Mouse (Mus musculus) v-Abl transformed pro-B cells (cell line): ENCODE measurements around the gene Tmc6.

ENCODE experiments used
- in situ Hi-C, 2 experiments: fragments of 400-800 bp; cut with MboI; formaldehyde crosslinking; loops; one replicate each; pipeline ENCODE4 v1.15.1; 2025; ENCODE audit not compliant: unreplicated experiment in 2 of 2

Tmc6 gene

GRCm38 (mm10) chr11:117762246-117762645, 19.8 kb downstream of the Tmc6 start:
- in situ Hi-C loops, result no loop called here

- in situ Hi-C loops, result no loop called here
Measured at GRCm38 (mm10) chr11:117761801-117762200, 20.2 kb downstream of the Tmc6 start.

- in situ Hi-C loops, result no loop called here
Measured at GRCm38 (mm10) chr11:117760374-117761119, 21.5 kb downstream of the Tmc6 start.

DNA sequence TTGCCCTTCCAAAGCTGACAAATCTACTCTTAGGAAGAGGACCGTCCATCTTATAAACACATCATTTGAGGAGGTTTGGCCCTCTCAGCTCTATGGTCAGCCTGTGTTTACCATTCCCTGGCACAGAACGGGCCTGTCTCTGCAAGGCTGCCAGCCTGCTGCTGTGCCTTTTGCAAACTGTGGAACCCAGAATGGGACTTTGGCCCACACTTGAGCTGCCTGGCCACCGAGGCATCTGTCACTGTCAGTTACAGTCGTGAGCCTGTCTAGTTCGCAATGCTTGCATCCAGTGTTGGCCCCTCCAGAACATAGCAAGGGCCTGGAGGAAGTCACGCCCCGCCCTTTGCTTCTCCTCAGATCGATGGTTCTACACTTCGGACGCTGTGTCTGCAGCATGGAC, 22.7 kb downstream of the Tmc6 start:
- in situ Hi-C loops, result no loop called here

- in situ Hi-C loops, result no loop called here
Measured at GRCm38 (mm10) chr11:117755891-117756290, 26.1 kb downstream of the Tmc6 start.

DNA sequence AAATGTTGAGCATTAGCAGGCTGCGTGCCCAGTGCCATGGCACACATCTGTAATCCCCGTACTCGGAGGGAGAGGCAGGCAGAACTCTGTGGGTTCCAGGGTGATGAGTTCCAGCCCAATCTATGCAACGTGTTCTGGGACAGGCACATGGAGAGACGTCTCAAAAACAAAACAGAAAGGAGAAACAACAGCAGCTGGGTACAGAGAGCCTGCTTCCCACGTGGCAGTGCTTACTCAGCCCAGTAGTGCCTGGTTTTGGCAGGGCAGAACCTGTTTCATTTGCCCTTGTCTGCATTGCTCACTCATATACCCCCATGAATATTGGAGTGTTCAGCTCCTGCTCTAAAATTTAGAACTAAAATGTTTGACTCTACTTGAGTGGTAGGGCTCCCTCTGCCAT, 30.5 kb downstream of the Tmc6 start:
- in situ Hi-C loops, result no loop called here

- in situ Hi-C loops, result no loop called here
Measured at GRCm38 (mm10) chr11:117749414-117749813, 32.6 kb downstream of the Tmc6 start.

GRCm38 (mm10) chr11:117748628-117749027, 33.4 kb downstream of the Tmc6 start:
- in situ Hi-C loops, result no loop called here

GRCm38 (mm10) chr11:117743454-117744030, 38.5 kb downstream of the Tmc6 start:
- in situ Hi-C loops, result no loop called here

DNA sequence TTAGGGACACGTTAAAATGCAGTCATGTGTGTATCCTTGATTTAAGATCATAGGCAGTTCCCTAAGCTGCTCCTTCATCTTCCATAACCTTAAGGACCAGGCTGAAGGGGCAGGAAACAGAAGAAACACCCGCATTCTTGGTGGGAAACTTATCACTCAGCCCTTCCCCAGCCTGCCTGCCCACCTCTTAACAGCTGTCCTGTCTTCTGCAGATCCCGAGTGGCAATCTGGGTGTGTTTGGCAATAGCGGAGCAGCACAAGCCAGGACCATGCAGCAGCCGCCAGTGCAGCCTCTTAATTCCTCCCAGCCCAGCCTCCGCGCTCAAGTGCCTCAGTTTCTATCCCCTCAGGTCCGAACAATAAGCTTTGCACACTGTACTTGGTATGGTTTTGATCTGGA, 39.3 kb downstream of the Tmc6 start:
- in situ Hi-C loops, result no loop called here

DNA sequence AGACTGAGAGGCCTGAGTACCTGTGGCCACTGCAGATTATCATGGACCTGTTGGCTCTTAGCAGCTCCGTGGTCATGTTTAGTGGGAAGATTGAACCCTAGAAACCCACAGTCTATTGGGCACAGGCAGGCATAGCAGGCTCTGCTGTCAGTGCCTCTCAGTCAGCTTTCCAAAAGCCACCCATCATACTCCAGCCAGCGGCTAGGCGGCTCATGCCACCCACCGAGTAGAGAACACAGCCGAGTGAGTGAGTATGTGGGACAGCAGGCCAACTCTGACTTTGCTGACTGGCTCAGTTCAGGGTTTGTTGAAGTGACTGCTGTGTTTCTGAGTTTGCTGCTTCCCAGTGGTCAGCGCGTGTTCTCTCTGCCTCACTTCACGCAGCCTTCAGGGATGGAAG, 39.8 kb downstream of the Tmc6 start:
- in situ Hi-C loops, result no loop called here

- in situ Hi-C loops, result no loop called here
Measured at GRCm38 (mm10) chr11:117741128-117741527, 40.9 kb downstream of the Tmc6 start.

DNA sequence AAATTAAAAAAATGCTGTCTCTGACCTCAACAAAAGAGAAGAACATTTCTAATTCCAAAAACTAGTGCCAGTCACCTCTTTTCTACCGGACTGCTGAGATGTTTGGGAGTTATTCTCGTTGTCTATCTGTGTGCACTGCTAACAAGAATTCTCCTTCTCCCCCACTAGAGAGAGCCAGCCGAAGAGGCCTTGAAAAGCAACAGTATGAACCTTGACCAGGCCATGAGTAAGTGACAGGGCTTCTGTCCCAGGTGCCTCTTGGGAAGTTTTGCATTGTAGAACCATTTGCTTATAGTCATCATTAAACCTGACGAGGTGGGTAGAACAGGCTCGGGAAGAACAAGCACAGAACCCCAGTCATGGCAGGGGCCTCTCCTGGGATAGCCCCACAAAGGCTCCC, 43.9 kb downstream of the Tmc6 start:
- in situ Hi-C loops, result no loop called here

DNA sequence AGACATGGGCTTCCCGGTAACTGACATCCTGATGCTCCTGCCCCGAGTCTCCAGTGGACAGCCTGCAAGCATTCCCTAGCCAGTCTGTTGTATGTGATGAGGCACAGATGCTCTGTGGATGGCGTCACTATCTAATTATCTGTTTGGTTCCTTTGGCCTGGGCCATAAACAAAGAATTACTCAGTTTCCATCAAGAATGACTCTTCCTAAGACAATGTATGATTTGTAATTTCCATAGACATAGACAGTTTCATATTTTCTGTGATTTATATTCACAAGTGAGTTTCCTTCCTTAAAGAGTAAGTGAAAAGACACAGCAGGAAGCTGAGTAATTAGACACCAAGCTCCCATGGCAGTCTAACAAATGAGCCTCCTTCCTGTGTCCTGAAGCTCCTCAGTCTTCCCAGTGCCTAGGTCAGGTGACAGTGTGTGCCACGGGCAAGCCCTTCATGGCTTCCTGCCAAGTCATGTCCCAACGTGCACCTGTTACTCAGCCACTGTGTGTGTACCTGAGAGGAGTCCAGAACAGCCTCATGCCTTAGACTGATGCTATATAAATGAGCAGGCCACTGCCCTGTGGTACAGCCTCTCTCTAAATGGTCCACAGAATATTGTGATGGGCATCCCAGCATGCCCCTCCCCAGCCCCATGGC, 45.8 kb downstream of the Tmc6 start:
- in situ Hi-C loops, result no loop called here

DNA sequence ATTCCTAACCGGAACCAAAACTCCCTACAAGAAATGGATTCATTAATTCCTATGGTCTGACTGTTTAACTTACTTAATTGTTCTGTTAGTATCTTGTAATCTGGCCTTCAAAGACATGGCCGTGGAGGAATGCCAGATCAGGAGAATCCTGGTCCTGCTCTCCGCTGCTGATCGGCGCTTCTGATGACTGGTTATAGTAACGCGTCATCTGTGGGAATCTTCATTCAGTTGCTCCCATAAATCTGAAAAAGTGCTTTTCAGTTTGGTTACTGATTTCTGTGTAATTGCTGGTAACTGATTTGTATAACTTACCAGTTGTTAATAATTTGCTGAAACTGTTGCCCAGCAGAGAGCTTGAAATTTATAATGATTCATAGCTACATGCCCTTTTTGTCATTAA, 50.5 kb downstream of the Tmc6 start:
- in situ Hi-C loops, result no loop called here

DNA sequence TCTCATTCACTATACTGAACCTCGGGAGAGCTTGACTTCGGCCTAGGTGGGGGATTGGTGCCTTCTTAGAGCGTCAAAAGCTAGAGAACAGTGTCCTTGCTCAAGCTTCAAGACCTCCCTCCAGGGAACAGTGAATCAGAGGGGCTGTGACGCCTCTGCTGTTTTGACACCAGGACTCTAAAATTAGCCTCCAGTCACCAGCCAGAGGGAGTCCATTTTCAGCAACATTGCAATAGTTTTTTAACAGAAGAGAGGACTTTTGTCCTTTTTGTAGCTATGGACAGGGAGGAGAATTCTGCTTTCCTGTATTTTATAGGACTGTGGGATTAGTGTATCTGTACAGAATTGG, 51.5 kb downstream of the Tmc6 start:
- in situ Hi-C loops, result no loop called here

GRCm38 (mm10) chr11:117729798-117730489, 52.1 kb downstream of the Tmc6 start:
- in situ Hi-C loops, result no loop called here

DNA sequence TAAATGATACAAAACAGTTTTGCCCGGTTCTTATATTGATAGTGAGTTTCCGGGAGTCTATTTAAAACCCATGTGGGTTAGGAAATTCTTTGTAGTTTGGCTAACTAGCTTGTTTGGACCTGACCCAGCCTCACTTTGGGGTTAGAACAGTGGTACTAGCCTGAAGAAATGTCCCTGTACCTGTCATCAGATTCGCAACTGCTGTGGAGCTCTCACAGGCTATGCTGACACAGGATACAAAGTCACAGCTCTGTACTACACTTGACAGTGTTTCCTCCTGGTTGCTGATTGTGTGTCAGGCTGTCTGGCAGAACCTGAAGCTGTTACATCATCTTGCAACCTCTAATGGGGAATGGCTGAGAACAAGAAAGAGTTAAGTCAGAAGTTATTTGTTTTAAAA, 52.7 kb downstream of the Tmc6 start:
- in situ Hi-C loops, result no loop called here

DNA sequence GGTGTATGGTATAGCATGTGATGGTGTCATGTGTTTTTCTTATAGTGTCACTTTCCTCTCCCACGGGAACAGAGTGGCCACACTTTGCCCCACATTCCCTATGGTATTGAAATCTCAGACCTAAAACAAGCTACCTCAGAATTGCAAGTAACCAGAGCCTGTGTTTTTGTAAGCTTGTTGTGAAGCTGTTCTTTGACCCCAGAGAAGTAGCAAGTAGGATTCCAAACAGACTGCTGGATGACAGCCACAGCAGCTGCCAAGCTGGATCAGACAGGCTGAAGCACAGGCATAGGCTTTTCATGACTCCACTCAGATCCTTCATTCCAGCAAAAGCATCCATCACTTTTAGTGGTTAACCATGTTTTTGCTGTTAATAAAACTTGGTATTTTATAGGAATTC, 53.2 kb downstream of the Tmc6 start:
- in situ Hi-C loops, result no loop called here

DNA sequence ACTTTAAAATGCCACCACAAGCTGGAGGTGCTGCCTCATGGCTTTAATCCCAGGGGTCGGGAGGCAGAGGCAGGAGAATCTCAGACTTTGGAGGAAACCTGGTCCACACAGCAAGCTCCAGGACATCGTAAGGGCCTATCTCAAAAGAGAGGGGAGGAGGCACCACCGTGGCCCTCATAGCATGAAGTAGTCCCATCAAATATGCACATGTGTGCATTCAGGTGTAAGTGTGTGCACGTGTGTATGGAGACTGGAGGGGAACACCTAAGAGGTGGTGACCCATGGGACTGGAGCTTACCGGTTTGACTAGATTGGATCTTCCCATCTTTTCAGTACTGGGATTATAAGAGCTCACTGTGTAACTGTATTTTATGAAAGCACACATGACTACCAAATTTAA, 53.8 kb downstream of the Tmc6 start:
- in situ Hi-C loops, result no loop called here

DNA sequence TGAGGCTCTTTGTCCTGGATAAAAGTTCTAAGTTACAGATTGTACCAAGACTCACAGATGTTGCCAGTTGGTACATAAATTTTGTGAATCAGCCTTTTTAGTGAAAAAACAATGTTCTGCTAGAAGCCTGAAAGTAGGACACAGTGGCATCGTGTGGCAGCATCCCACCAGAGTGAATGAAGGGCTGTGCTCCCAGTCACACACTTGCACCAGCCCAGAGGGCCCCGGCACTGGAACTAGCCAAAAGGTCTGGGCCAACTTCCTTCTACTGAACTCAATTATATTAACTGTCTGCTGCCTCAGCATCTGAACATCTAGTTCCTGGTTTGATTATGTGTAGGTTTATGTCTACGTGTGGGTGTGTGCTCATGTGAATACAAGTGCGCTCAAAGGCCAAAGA, 55.0 kb downstream of the Tmc6 start:
- in situ Hi-C loops, result no loop called here
